Comparison of ENCODE assay signal across 10 mouse cellular contexts in genomic region chr5:35943541-35943940, GRCm38 (mm10). TPM values are rescaled to one million over a fixed set of nuclear protein-coding genes. Genes with fewer than 3 reads are reported as not detected.
A peak's percentile ranks its signal among the peaks of the same experiment; 100 is the strongest.
DNase-seq lines count a peak whose midpoint lies in the region; ATAC-seq and TF ChIP-seq lines count a peak whose summit lies in the region.
"Had no signal": no experiment of that assay in that cellular context is flagged by ENCODE, and none has a peak within 500 bp of the region (broad histone marks: within the 10 kb centered on the region; RNA-seq: fewer than 3 reads in every experiment).

No protein-coding gene starts in this region.

- ATAC-seq in liver, embryonic 13.5 days (ENCODE audit: low read depth), result no peak
- no peak for ATAC-seq in liver, embryonic 11.5 days (replicated peaks; ENCODE audit: low FRiP score)
- ATAC-seq in heart, embryonic 16.5 days (replicated peaks; ENCODE audit: extremely low read depth, insufficient read depth, low FRiP score), result no peak; the same call in 1 of the 2 replicates
- ATAC-seq: midbrain, embryonic 13.5 days had no signal

- no peak for DNase-seq in liver, embryonic 13.5 days
- no peak for DNase-seq in liver, embryonic 11.5 days (ENCODE audit: low spot score)
- peak; percentile 24 to 48 for DNase-seq in kidney, postnatal 36 days
- no peak for DNase-seq in left cerebral cortex, postnatal 4 days
- DNase-seq in cerebellum, postnatal 4 days (ENCODE audit: low spot score in 2 of 2), result no peak
- no peak for DNase-seq in left cerebral cortex, adult 2 months (ENCODE audit: extremely low spot score in 1 of 2, low spot score in 2 of 2)
- DNase-seq in right cerebral cortex, adult 2 months (ENCODE audit: low spot score in 2 of 2), result no peak
- DNase-seq: cerebellum, adult 11-12 months had no signal

- H3K4me3 ChIP-seq in liver, embryonic 13.5 days (replicated peaks), result no peak overlapping the region
- H3K4me3 ChIP-seq in liver, embryonic 11.5 days (ENCODE audit: low read depth, low read length), result no peak overlapping the region
- H3K4me3 ChIP-seq in heart, embryonic 16.5 days (ENCODE audit: low read length), result no peak overlapping the region
- H3K4me3 ChIP-seq in left cerebral cortex, adult 2 months, result no peak overlapping the region
- H3K4me3 ChIP-seq: midbrain, embryonic 13.5 days had no signal

- no peaks in the 10 kb centered on the region for H3K9me3 ChIP-seq in liver, embryonic 13.5 days (replicated peaks)
- H3K9me3 ChIP-seq in liver, embryonic 11.5 days (ENCODE audit: control insufficient read depth, low read length), result no peaks in the 10 kb centered on the region
- no peaks in the 10 kb centered on the region for H3K9me3 ChIP-seq in heart, embryonic 16.5 days (replicated peaks; ENCODE audit: control insufficient read depth, low read length)
- H3K9me3 ChIP-seq: midbrain, embryonic 13.5 days had no signal

- TF ChIP-seq CTCF in left cerebral cortex, adult 2 months (IDR thresholded peaks at IDR 0.05), result no peak

- 67% methylated on average over 5 of the region's 5 CpGs for WGBS in liver, embryonic 13.5 days (ENCODE audit: insufficient replicate concordance)
- 73% methylated on average over 5 of the region's 5 CpGs for WGBS in liver, embryonic 11.5 days
- 61% methylated on average over 5 of the region's 5 CpGs for WGBS in heart, embryonic 16.5 days

- H3K27ac ChIP-seq in liver, embryonic 13.5 days, result peak overlapping the region; percentile 39; the same call in 1 of the 2 replicates
- H3K27ac ChIP-seq in liver, embryonic 11.5 days (ENCODE audit: low read depth, low read length), result no peak overlapping the region
- peak overlapping the region; percentile 74 for H3K27ac ChIP-seq in heart, embryonic 16.5 days (ENCODE audit: low read length)
- H3K27ac ChIP-seq in left cerebral cortex, adult 2 months, result no peak overlapping the region; the same call in 1 of the 2 replicates
- H3K27ac ChIP-seq: midbrain, embryonic 13.5 days had no signal

- H3K4me1 ChIP-seq in liver, embryonic 13.5 days (replicated peaks), result no peaks in the 10 kb centered on the region
- H3K4me1 ChIP-seq in liver, embryonic 11.5 days (replicated peaks; ENCODE audit: control insufficient read depth, insufficient read depth, low read length), result no peaks in the 10 kb centered on the region; the same call in 1 of the 2 replicates
- peaks cover 57% of the 10 kb centered on the region for H3K4me1 ChIP-seq in heart, embryonic 16.5 days (ENCODE audit: control insufficient read depth, insufficient read depth, low read length)

- no peaks in the 10 kb centered on the region for H3K36me3 ChIP-seq in liver, embryonic 13.5 days
- H3K36me3 ChIP-seq in liver, embryonic 11.5 days (ENCODE audit: control insufficient read depth, insufficient read depth, low read length), result peaks cover 2% of the 10 kb centered on the region; the same call in 1 of the 2 replicates
- H3K36me3 ChIP-seq in heart, embryonic 16.5 days (ENCODE audit: control insufficient read depth, insufficient read depth), result peaks cover 3% of the 10 kb centered on the region

- intact Hi-C loops in left cerebral cortex, postnatal 4 days (cut with DNase I), result no loop called here
- intact Hi-C loops in left cerebral cortex, adult 2 months (cut with DNase I), result no loop called here

- no peak overlapping the region for H3K9ac ChIP-seq in liver, embryonic 13.5 days
- no peak overlapping the region for H3K9ac ChIP-seq in liver, embryonic 11.5 days (ENCODE audit: low read depth, low read length)
- H3K9ac ChIP-seq in heart, embryonic 16.5 days (ENCODE audit: low read length), result no peak overlapping the region
- H3K9ac ChIP-seq: midbrain, embryonic 13.5 days had no signal

- H3K4me2 ChIP-seq in liver, embryonic 13.5 days, result no peak overlapping the region
- H3K4me2 ChIP-seq in liver, embryonic 11.5 days, result no peak overlapping the region
- no peak overlapping the region for H3K4me2 ChIP-seq in heart, embryonic 16.5 days (ENCODE audit: low read depth, low read length)
- H3K4me2 ChIP-seq: midbrain, embryonic 13.5 days had no signal

- H3K27me3 ChIP-seq in liver, embryonic 13.5 days, result no peaks in the 10 kb centered on the region
- no peaks in the 10 kb centered on the region for H3K27me3 ChIP-seq in liver, embryonic 11.5 days (replicated peaks; ENCODE audit: control insufficient read depth, insufficient read depth, low read length)
- H3K27me3 ChIP-seq in heart, embryonic 16.5 days (ENCODE audit: control insufficient read depth, insufficient read depth, low read length), result no peaks in the 10 kb centered on the region
- H3K27me3 ChIP-seq: midbrain, embryonic 13.5 days had no signal

RNA-seq across cellular contexts. Expression of gene Afap1, which starts 50.4 kb away (rescaled TPM):
- 1.3 and 1.5 TPM in 2 replicates for polyA plus RNA-seq in liver, embryonic 13.5 days (2015; fragmentation: Nextera tagmentation; extraction: Ambion mirVana)
- 6.7 and 6.8 TPM in 2 replicates for polyA plus RNA-seq in liver, embryonic 11.5 days (2014; fragmentation: Nextera tagmentation; extraction: Ambion mirVana)
- polyA plus RNA-seq in heart, embryonic 16.5 days (2015; fragmentation: Nextera tagmentation; extraction: Ambion mirVana), result 22.6 and 24.5 TPM in 2 replicates
- total RNA-seq in left cerebral cortex, postnatal 4 days (2021), result 100 to 1,000 TPM; 221 to 230 TPM
- total RNA-seq in left cerebral cortex, adult 2 months (2021), result 10 to 100 TPM; 28.8 to 31.5 TPM

Comparison
In these comparisons a context has a peak if more than half of its experiments do, and no peak if none do; other contexts are left out.
1. H3K27ac ChIP-seq: peak in liver, embryonic 13.5 days (single experiment) and heart, embryonic 16.5 days (single experiment); none in liver, embryonic 11.5 days (single experiment) and left cerebral cortex, adult 2 months (single experiment).
2. DNase-seq: peak in kidney, postnatal 36 days (2 of 2); none in liver, embryonic 13.5 days (single experiment), liver, embryonic 11.5 days (single experiment), left cerebral cortex, postnatal 4 days (single experiment), cerebellum, postnatal 4 days (0 of 2), left cerebral cortex, adult 2 months (0 of 2) and right cerebral cortex, adult 2 months (0 of 2).